Mouse (Mus musculus): ENCODE data around the gene Kcnma1. TPM values are rescaled to one million over a fixed set of nuclear protein-coding genes. Genes with fewer than 3 reads are reported as not detected.

Kcnma1 gene
- total and polyA plus RNA-seq, 3 experiments, result not detected

DNA sequence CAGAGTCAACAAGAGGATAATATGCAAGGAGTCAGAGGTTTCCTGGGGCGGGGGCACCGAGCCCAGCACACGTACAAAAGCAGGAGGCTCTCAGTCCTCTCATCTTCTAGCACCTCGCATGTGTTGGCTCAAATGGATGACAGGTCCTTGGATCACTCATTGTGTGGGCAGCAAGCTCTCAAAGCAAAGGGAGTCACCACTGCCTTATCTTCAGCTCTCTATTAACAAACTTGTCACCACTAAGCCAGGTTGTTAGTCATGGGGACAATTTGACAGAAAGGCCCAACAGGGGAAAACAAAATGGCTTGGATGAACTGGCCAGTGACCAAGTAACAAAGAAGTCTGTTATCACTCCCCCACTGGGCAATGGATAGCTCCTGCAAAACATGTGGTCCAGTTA lies 331.5 kb downstream of the Kcnma1 start:
- no peaks in the 10 kb centered on the region for H3K36me3 ChIP-seq (ENCODE audit: control insufficient read depth in 1 of 2, insufficient read depth in 2 of 2, low read length in 2 of 2)
- DNase-seq (ENCODE audit: low read depth, low spot score), result no peak
- TF ChIP-seq ETS1 (IDR thresholded peaks at IDR 0.05; ENCODE audit: low read depth, low read length) (no peak), CHD2 (IDR thresholded peaks at IDR 0.05; ENCODE audit: low read length) (no peak), TBP (IDR thresholded peaks at IDR 0.05; ENCODE audit: low read depth, low read length) (no peak), NRF1 (IDR thresholded peaks at IDR 0.05; ENCODE audit: insufficient read depth, low read depth, low read length, poor library complexity, severe bottlenecking) (no peak)
- H3K79me2 ChIP-seq (ENCODE audit: control insufficient read depth, insufficient read depth, low read length, poor library complexity), result no peaks in the 10 kb centered on the region
- no peaks in the 10 kb centered on the region for H3K27me3 ChIP-seq (ENCODE audit: control insufficient read depth in 1 of 2, insufficient read depth in 2 of 2, low read length in 2 of 2)
- H3K9ac ChIP-seq (ENCODE audit: control insufficient read depth, low read depth, low read length, poor library complexity, severe bottlenecking), result no peak overlapping the region
- no peaks in the 10 kb centered on the region for H3K4me1 ChIP-seq (ENCODE audit: control insufficient read depth in 1 of 2, insufficient read depth in 2 of 2, low read length in 2 of 2)
- H3K4me3 ChIP-seq (ENCODE audit: control insufficient read depth in 1 of 2, insufficient read depth in 1 of 2, low read depth in 2 of 2, low read length in 2 of 2), result no peak overlapping the region
- no peaks in the 10 kb centered on the region for H3K9me3 ChIP-seq (replicated peaks; ENCODE audit: insufficient read depth, low read length)
- H3K27ac ChIP-seq (ENCODE audit: control insufficient read depth, low read depth, low read length), result no peak overlapping the region

DNA sequence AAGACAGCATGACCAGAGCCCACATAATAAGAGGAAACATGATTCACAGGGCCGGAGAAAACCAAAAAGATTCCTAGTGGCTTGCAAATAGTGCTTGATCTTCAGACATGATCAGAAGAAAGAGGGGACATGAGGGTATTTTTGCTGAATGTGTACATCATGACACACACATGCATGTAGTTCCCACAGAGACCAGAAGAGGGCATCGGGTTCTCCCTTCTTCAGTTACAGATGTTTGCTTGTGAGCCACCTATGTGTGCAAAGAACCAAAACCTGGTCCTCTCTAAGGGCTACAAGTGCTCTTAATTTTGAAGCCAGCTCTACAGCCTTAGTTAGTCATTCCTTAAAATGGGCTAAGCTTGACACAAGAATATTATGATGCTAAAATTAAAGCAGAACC lies 334.9 kb downstream of the Kcnma1 start:
- Histone ChIP-seq H3K4me1 (ENCODE audit: control insufficient read depth in 1 of 2, insufficient read depth in 2 of 2, low read length in 2 of 2) (no peaks in the 10 kb centered on the region), H3K9me3 (replicated peaks; ENCODE audit: insufficient read depth, low read length) (no peaks in the 10 kb centered on the region), H3K27ac (ENCODE audit: control insufficient read depth, low read depth, low read length) (no peak overlapping the region), H3K79me2 (ENCODE audit: control insufficient read depth, insufficient read depth, low read length, poor library complexity) (no peaks in the 10 kb centered on the region), H3K27me3 (ENCODE audit: control insufficient read depth in 1 of 2, insufficient read depth in 2 of 2, low read length in 2 of 2) (no peaks in the 10 kb centered on the region), H3K4me3 (ENCODE audit: control insufficient read depth in 1 of 2, insufficient read depth in 1 of 2, low read depth in 2 of 2, low read length in 2 of 2) (no peak overlapping the region), H3K9ac (ENCODE audit: control insufficient read depth, low read depth, low read length, poor library complexity, severe bottlenecking) (no peak overlapping the region), H3K36me3 (ENCODE audit: control insufficient read depth in 1 of 2, insufficient read depth in 2 of 2, low read length in 2 of 2) (no peaks in the 10 kb centered on the region)
- peak; percentile 19 for DNase-seq (ENCODE audit: low read depth, low spot score)
- no peak for TF ChIP-seq EP300 (IDR thresholded peaks at IDR 0.05; ENCODE audit: low read depth in 1 of 2, low read length in 2 of 2)
- TF ChIP-seq CTCF (IDR thresholded peaks at IDR 0.05 in 2 of 3, conservative IDR thresholded peaks at IDR 0.05 in 1 of 3; ENCODE audit: control insufficient read depth in 1 of 3, insufficient read depth in 1 of 3, low read depth in 2 of 3, low read length in 3 of 3, poor library complexity in 1 of 3, severe bottlenecking in 1 of 3), result peak in 2 of 3 experiments; percentile 15 to 39; a peak in 3 of 6 replicates
- TF ChIP-seq MXI1 (IDR thresholded peaks at IDR 0.05; ENCODE audit: low read depth, low read length), result no peak

DNA sequence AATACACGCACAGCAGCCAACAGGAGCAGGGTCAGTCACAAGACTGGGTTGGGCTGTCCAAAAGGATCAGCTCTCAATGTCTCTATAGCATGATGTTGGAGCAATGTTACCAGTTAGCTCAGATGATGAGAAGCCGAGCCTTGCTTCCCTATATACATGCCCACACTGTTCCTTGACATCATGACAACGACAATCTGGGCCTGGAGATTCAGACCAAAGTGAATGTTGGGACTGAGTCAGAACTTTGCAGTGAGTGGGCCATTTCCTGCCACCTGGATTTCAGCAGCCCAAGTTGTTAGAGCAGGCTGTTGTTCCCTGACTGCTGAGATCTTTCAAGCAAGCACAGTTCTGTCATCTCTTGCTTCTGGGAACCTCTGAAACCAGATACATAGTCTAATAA lies 347.9 kb downstream of the Kcnma1 start:
- TF ChIP-seq TAL1 (IDR thresholded peaks at IDR 0.05; ENCODE audit: low read length), result no peak
- no peak for TF ChIP-seq MYC (IDR thresholded peaks at IDR 0.05; ENCODE audit: low read depth, low read length)
- TF ChIP-seq MAX (IDR thresholded peaks at IDR 0.05; ENCODE audit: low read length), result no peak
- TF ChIP-seq CHD1 (IDR thresholded peaks at IDR 0.05; ENCODE audit: low read depth, low read length), result no peak
- TF ChIP-seq MAZ (IDR thresholded peaks at IDR 0.05; ENCODE audit: low read depth, low read length), result no peak
- no peak for TF ChIP-seq ETS1 (IDR thresholded peaks at IDR 0.05; ENCODE audit: low read depth, low read length)
- TF ChIP-seq MXI1 (IDR thresholded peaks at IDR 0.05; ENCODE audit: low read depth, low read length), result no peak
- TF ChIP-seq HCFC1 (IDR thresholded peaks at IDR 0.05; ENCODE audit: low read depth, low read length), result no peak
- no peak for TF ChIP-seq USF1 (IDR thresholded peaks at IDR 0.05; ENCODE audit: low read depth, low read length)
- no peak for TF ChIP-seq MEF2A (IDR thresholded peaks at IDR 0.05; ENCODE audit: extremely low read depth, insufficient replicate concordance, low read depth, low read length, poor library complexity, severe bottlenecking)
- TF ChIP-seq POLR2AphosphoS2 (IDR thresholded peaks at IDR 0.05; ENCODE audit: low read length), result no peak
- no peak for TF ChIP-seq ZNF384 (IDR thresholded peaks at IDR 0.05; ENCODE audit: low read depth, low read length)
- no peak for TF ChIP-seq CHD2 (IDR thresholded peaks at IDR 0.05; ENCODE audit: low read length)
- no peak for TF ChIP-seq POLR2A (IDR thresholded peaks at IDR 0.05; ENCODE audit: control insufficient read depth in 1 of 2, insufficient read depth in 1 of 2, low read depth in 1 of 2, low read length in 2 of 2, poor library complexity in 1 of 2)
- TF ChIP-seq USF2 (IDR thresholded peaks at IDR 0.05; ENCODE audit: borderline replicate concordance in 1 of 2, insufficient read depth in 1 of 2, low read depth in 1 of 2, low read length in 2 of 2), result no peak
- TF ChIP-seq KAT2A (conservative IDR thresholded peaks at IDR 0.05; ENCODE audit: low read depth, low read length), result no peak
- TF ChIP-seq TBP (IDR thresholded peaks at IDR 0.05; ENCODE audit: low read depth, low read length), result no peak
- no peak for TF ChIP-seq GABPA (IDR thresholded peaks at IDR 0.05; ENCODE audit: low read depth, low read length)
- Histone ChIP-seq H3K4me1 (ENCODE audit: control insufficient read depth in 1 of 2, insufficient read depth in 2 of 2, low read length in 2 of 2) (no peaks in the 10 kb centered on the region), H3K9me3 (replicated peaks; ENCODE audit: insufficient read depth, low read length) (no peaks in the 10 kb centered on the region), H3K36me3 (ENCODE audit: control insufficient read depth in 1 of 2, insufficient read depth in 2 of 2, low read length in 2 of 2) (no peaks in the 10 kb centered on the region), H3K79me2 (ENCODE audit: control insufficient read depth, insufficient read depth, low read length, poor library complexity) (no peaks in the 10 kb centered on the region), H3K9ac (ENCODE audit: control insufficient read depth, low read depth, low read length, poor library complexity, severe bottlenecking) (no peak overlapping the region), H3K4me3 (ENCODE audit: control insufficient read depth in 1 of 2, insufficient read depth in 1 of 2, low read depth in 2 of 2, low read length in 2 of 2) (no peak overlapping the region), H3K27me3 (ENCODE audit: control insufficient read depth in 1 of 2, insufficient read depth in 2 of 2, low read length in 2 of 2) (no peaks in the 10 kb centered on the region), H3K27ac (ENCODE audit: control insufficient read depth, low read depth, low read length) (no peak overlapping the region)
- no peak for DNase-seq (ENCODE audit: low read depth, low spot score)

Measured in MEL (cell line).